17 mouse cellular contexts compared by ENCODE assay signal in the genomic region with DNA sequence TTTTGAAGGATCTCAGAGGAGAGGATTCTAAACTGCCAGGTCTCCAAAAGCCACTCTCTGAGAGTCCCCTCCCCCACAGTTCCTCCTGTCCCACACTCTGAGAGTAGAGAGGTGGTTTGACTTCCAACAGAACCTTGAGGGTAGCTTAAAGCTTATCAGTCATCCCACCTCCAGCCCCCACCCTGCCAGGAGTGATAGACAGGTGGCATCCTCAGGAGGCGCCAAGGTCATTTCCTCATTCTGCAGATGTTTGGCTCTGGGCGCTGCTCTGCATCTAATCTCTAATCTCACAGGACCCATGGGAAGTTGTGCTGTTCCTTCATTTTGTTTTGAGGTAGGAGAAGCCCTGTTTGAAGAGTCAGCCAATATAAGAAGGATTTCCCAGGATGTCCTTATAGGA.
DNase-seq lines count a peak whose midpoint lies in the region; ATAC-seq and TF ChIP-seq lines count a peak whose summit lies in the region.
"Had no signal": no experiment of that assay in that cellular context is flagged by ENCODE, and none has a peak within 500 bp of the region (broad histone marks: within the 10 kb centered on the region; RNA-seq: fewer than 3 reads in every experiment).

No protein-coding gene starts in this region.

- no peaks in the 10 kb centered on the region for H3K36me3 ChIP-seq in lung, embryonic 14.5 days (ENCODE audit: insufficient read depth)
- no peaks in the 10 kb centered on the region for H3K36me3 ChIP-seq in limb, embryonic 10.5 days
- H3K36me3 ChIP-seq: forebrain, embryonic 10.5 days had no signal

- WGBS in lung, embryonic 14.5 days, result 21% methylated on average over 2 of the region's 2 CpGs
- 33% methylated on average over 2 of the region's 2 CpGs for WGBS in lung, adult 2 months
- WGBS in limb, embryonic 10.5 days, result 42% methylated on average over 2 of the region's 2 CpGs

- no peak for DNase-seq in lung, embryonic 14.5 days
- no peak for DNase-seq in lung, adult 2 months
- peak; percentile 86 for DNase-seq in MEL-GATA-1-ER (ENCODE audit: extremely low read depth, low read depth)
- DNase-seq in limb, embryonic 10.5 days (ENCODE audit: low spot score), result no peak
- no peak for DNase-seq in right cerebral cortex, postnatal 4 days
- DNase-seq in kidney, adult 18-20 months, result no peak
- DNase-seq: adrenal gland, adult 2 months; cerebellum, adult 11 months; cerebellum, postnatal 25 days; gastrocnemius, postnatal 14 days; kidney, adult 2 months; kidney, postnatal 25 days; midbrain, embryonic 14.5 days; thymus, adult 18-20 months had no signal

- peaks cover 15% of the 10 kb centered on the region; the same call in 1 of the 2 replicates for H3K4me1 ChIP-seq in lung, embryonic 14.5 days (ENCODE audit: insufficient read depth)
- no peaks in the 10 kb centered on the region for H3K4me1 ChIP-seq in lung, adult 2 months (ENCODE audit: control insufficient read depth, insufficient read depth, low read length)
- H3K4me1 ChIP-seq in limb, embryonic 10.5 days, result peaks cover 34% of the 10 kb centered on the region

- TF ChIP-seq CTCF in lung, embryonic 14.5 days (IDR thresholded peaks at IDR 0.05; ENCODE audit: low read depth), result no peak
- TF ChIP-seq CTCF in lung, adult 2 months (IDR thresholded peaks at IDR 0.05; ENCODE audit: insufficient read depth, low read length), result no peak

- H3K27ac ChIP-seq in lung, embryonic 14.5 days (ENCODE audit: low read depth), result 0 out of 2 replicates have a peak overlapping the region, but pooled peaks have one; percentile 33
- H3K27ac ChIP-seq in limb, embryonic 10.5 days, result peak overlapping the region; percentile 67; the same call in 1 of the 2 replicates
- H3K27ac ChIP-seq: forebrain, embryonic 10.5 days; hindbrain, embryonic 14.5 days had no signal

- H3K4me3 ChIP-seq in lung, embryonic 14.5 days (ENCODE audit: low read depth, low read length), result no peak overlapping the region
- no peak overlapping the region for H3K4me3 ChIP-seq in lung, adult 2 months (replicated peaks; ENCODE audit: extremely low read depth, low read depth, low read length)
- H3K4me3 ChIP-seq in limb, embryonic 10.5 days, result no peak overlapping the region
- H3K4me3 ChIP-seq: forebrain, embryonic 10.5 days had no signal

- no peak for TF ChIP-seq POLR2A in lung, adult 2 months (IDR thresholded peaks at IDR 0.05; ENCODE audit: borderline replicate concordance, extremely low read depth, low read depth, low read length)

- no peaks in the 10 kb centered on the region for H3K27me3 ChIP-seq in lung, embryonic 14.5 days (ENCODE audit: insufficient read depth, low read length)
- no peaks in the 10 kb centered on the region for H3K27me3 ChIP-seq in limb, embryonic 10.5 days (ENCODE audit: low read depth, poor library complexity, severe bottlenecking)

- no peaks in the 10 kb centered on the region for H3K9me3 ChIP-seq in lung, embryonic 14.5 days (ENCODE audit: low read depth, low read length)
- no peaks in the 10 kb centered on the region for H3K9me3 ChIP-seq in limb, embryonic 10.5 days (replicated peaks)

- H3K4me2 ChIP-seq in lung, embryonic 14.5 days, result no peak overlapping the region
- H3K4me2 ChIP-seq: hindbrain, embryonic 14.5 days had no signal

- H3K9ac ChIP-seq in lung, embryonic 14.5 days, result no peak overlapping the region
- H3K9ac ChIP-seq: hindbrain, embryonic 14.5 days had no signal

- no peak for ATAC-seq in lung, embryonic 14.5 days (ENCODE audit: insufficient read depth)
- peak; percentile 95 for ATAC-seq in megakaryocyte-erythroid progenitor cell, adult 5-6 weeks (replicated peaks; ENCODE audit: low FRiP score, low TSS enrichment, poor library complexity, severe bottlenecking)
